Mouse (Mus musculus) layer of hippocampus, adult 2 months (tissue): ENCODE results near the gene Phospho1. TPM values are rescaled to one million over a fixed set of nuclear protein-coding genes. Genes with fewer than 3 reads are reported as not detected.
"Not testable (repeated sequence)": the region's sequence is repeated elsewhere in the genome, so short reads cannot be mapped to it uniquely, and the experiment has no call there.

Experiments
- DNase-seq, 2 experiments: peaks; one replicate each; pipeline ENCODE4 v3.0.0; 2022; ENCODE audit warnings: low spot score in 2 of 2
- H3K27ac ChIP-seq: fragments of 200-600 bp; 2 replicates; pipeline ENCODE4 v1.8.1; 2022
- H3K4me3 ChIP-seq: fragments of 200-600 bp; 2 replicates; pipeline ENCODE4 v1.8.1; 2022; ENCODE audit warnings: mild to moderate bottlenecking
- CTCF ChIP-seq: fragments of 200-600 bp; conservative IDR thresholded peaks from 2 replicates; pipeline ENCODE4 v1.8.1; 2022; ENCODE audit warnings: antibody characterized with exemption, mild to moderate bottlenecking, moderate library complexity
- total RNA-seq, 2 experiments: library from RNA; stranded (reverse); gene quantifications; 2 replicates each; pipeline ENCODE4 v1.2.3; 2021

Phospho1 gene
- total RNA-seq, 2 experiments from 2014 or later = 48.8 to 63.0 TPM

GRCm38 (mm10) chr11:95859468-95859855, 35.2 kb downstream of the Phospho1 start:
- Histone ChIP-seq H3K27ac (peak overlapping the region; percentile 90), H3K4me3 (peak overlapping the region; percentile 71)
- TF ChIP-seq CTCF = no peak
- peak; percentile 64 to 68 for DNase-seq

GRCm38 (mm10) chr11:95860071-95860490, 35.8 kb downstream of the Phospho1 start:
- Histone ChIP-seq H3K27ac (peak overlapping the region; percentile 90; the same call in 1 of the 2 replicates), H3K4me3 (peak overlapping the region; percentile 71)
- no peak for DNase-seq
- TF ChIP-seq CTCF = no peak

GRCm38 (mm10) chr11:95861397-95861796, 37.1 kb downstream of the Phospho1 start:
- H3K27ac ChIP-seq = no peak overlapping the region
- no peak overlapping the region for H3K4me3 ChIP-seq
- DNase-seq = no peak
- TF ChIP-seq CTCF = no peak

- DNase-seq = no peak
- no peak overlapping the region for H3K4me3 ChIP-seq
- TF ChIP-seq CTCF = no peak
- no peak overlapping the region for H3K27ac ChIP-seq
Measured at GRCm38 (mm10) chr11:95869442-95869841, 45.1 kb downstream of the Phospho1 start.

- Histone ChIP-seq H3K4me3 (no peak overlapping the region), H3K27ac (no peak overlapping the region)
- no peak for TF ChIP-seq CTCF
- no peak for DNase-seq
Measured at GRCm38 (mm10) chr11:95869918-95870470, 45.7 kb downstream of the Phospho1 start.

GRCm38 (mm10) chr11:95875804-95876203, 51.5 kb downstream of the Phospho1 start:
- no peak for TF ChIP-seq CTCF
- Histone ChIP-seq H3K4me3 (no peak overlapping the region), H3K27ac (no peak overlapping the region)
- no peak for DNase-seq

GRCm38 (mm10) chr11:95876296-95876695, 52.0 kb downstream of the Phospho1 start:
- DNase-seq = peak in 1 of 2 experiments; percentile 65
- TF ChIP-seq CTCF = peak; percentile 89
- Histone ChIP-seq H3K27ac (no peak overlapping the region), H3K4me3 (no peak overlapping the region)

GRCm38 (mm10) chr11:95879861-95880260, 55.6 kb downstream of the Phospho1 start:
- DNase-seq, H3K4me3 ChIP-seq, H3K27ac ChIP-seq: not testable (repeated sequence)

Other genes with a start within 250 kb of the Phospho1 start
- gene Ngfr, start 236.8 kb upstream of the Phospho1 start, total RNA-seq = 1 to 10 TPM; 1.3 TPM
- 10 to 100 TPM; 96.3 to 97.5 TPM for gene Phb, start 157.5 kb upstream of the Phospho1 start, total RNA-seq
- gene Zfp652, start 111.8 kb upstream of the Phospho1 start, total RNA-seq = 10 to 100 TPM; 49.0 to 50.5 TPM
- gene B130006D01Rik, start 100.9 kb upstream of the Phospho1 start, total RNA-seq = 1 to 10 TPM; 1.8 to 2.3 TPM
- 1 to 10 TPM; 2.6 to 4.5 TPM for gene Gngt2, start 12.7 kb downstream of the Phospho1 start, total RNA-seq
- gene Abi3, start 18.0 kb downstream of the Phospho1 start, total RNA-seq = 1 to 10 TPM; 3.3 to 6.8 TPM
- gene B4galnt2, start 90.4 kb downstream of the Phospho1 start, total RNA-seq = not detected
- gene Igf2bp1, start 181.4 kb downstream of the Phospho1 start, total RNA-seq = not detected
- not detected for gene Gip, start 200.0 kb downstream of the Phospho1 start, total RNA-seq
- gene Snf8, start 210.4 kb downstream of the Phospho1 start, total RNA-seq = 10 to 100 TPM; 92.8 to 96.8 TPM
- gene Ube2z, start 240.9 kb downstream of the Phospho1 start, total RNA-seq = 10 to 100 TPM; 54.4 to 56.2 TPM